Mouse (Mus musculus) T-helper 2 cell (primary cell): Measurements from ENCODE around the gene Smarcad1.
"Not testable (repeated sequence)": the region's sequence is repeated elsewhere in the genome, so short reads cannot be mapped to it uniquely, and the experiment has no call there.

Source experiments
- in situ Hi-C: fragments of 300-600 bp; cut with MboI, MseI; formaldehyde crosslinking; loops from one replicate; pipeline ENCODE4 v1.15.1; 2025; ENCODE audit warnings: high pct_unique_total_duplicates

The Smarcad1 gene

GRCm38 (mm10) chr6:65042491-65043171 lies at the start of gene Smarcad1:
Gene Smarcad1, plus strand, starts transcription at chr6:65042583.
- in situ Hi-C loops: loop anchor here (10.0 kb wide), 1 partner anchor 1472 kb away; no protein-coding TSS in a partner anchor

- in situ Hi-C loops: no loop called here
Measured at GRCm38 (mm10) chr6:64996824-64997421, 45.5 kb upstream of the Smarcad1 start.

GRCm38 (mm10) chr6:64997805-64998204 lies 44.6 kb upstream of the Smarcad1 start:
- in situ Hi-C loops: no loop called here

GRCm38 (mm10) chr6:65000757-65001156 lies 41.6 kb upstream of the Smarcad1 start:
- in situ Hi-C loops: not testable (repeated sequence)

GRCm38 (mm10) chr6:65002196-65002595 lies 40.2 kb upstream of the Smarcad1 start:
- in situ Hi-C loops: no loop called here

- in situ Hi-C loops: no loop called here
Measured at GRCm38 (mm10) chr6:65008836-65009235, 33.5 kb upstream of the Smarcad1 start.

- in situ Hi-C loops: no loop called here
Measured at GRCm38 (mm10) chr6:65011444-65011990, 30.9 kb upstream of the Smarcad1 start.

- in situ Hi-C loops: no loop called here
Measured at GRCm38 (mm10) chr6:65012142-65012541, 30.2 kb upstream of the Smarcad1 start.

DNA sequence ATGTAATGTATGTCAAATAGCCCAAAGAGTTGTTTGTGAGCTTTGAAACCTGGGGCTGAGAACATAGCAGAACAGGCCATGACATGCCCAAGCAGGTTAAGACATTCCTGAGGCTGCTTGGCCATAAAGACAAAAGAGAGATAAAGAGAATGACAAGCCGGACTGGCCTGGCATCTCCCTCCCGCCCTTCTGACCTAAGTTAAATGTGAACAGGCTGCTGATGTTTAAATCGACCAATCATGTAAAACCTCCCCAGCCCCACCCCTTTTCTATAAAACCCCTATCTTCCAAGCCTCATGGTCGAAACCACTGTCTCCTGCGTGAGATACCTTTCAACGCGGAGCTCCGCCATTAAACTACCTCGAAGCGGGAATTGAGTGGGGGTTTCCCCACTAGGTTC lies 24.8 kb upstream of the Smarcad1 start:
- in situ Hi-C loops: no loop called here

- in situ Hi-C loops: not testable (repeated sequence)
Measured at GRCm38 (mm10) chr6:65018966-65019365, 23.4 kb upstream of the Smarcad1 start.

DNA sequence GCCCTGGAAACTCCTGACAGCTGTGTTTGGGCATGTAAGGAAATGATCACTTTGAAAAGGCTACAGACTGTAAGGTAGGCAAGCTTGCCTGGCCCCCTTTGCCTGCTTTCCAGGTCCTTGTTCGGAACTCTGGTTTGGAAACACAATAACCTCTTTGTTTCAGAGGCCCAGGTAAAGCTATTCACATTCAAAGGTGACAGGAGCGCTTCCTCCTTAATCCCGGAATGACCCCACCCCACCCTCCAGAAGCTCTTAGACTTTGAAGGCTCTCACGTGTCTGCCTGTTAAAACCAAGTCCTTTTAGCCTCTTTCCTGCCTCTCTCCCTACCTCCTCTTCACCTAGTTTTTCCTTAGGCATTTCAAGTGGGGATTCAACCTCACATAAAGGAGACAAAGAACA lies 20.5 kb upstream of the Smarcad1 start:
- in situ Hi-C loops: no loop called here

- in situ Hi-C loops: no loop called here
Measured at GRCm38 (mm10) chr6:65023053-65023452, 19.3 kb upstream of the Smarcad1 start.

DNA sequence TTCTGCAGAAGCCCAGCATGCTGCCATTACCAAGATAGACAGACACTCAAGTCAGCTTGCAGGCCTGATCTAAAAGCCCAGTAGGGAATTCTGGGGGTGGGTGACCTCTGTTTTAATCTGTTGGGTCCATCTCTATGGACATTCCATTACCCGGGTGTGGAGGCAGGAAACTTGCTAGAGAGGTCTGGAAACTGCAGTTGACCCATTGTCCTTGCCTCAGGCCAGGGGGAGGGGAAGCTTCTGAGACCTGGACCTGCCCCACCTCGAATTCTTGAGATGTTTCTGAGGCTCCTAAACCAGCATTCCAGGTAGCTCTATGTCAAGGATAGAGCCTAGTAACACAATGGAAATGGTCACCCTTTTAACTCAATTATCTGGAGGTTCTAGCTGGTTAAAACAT lies 17.7 kb upstream of the Smarcad1 start:
- in situ Hi-C loops: no loop called here

GRCm38 (mm10) chr6:65025130-65025529 lies 17.3 kb upstream of the Smarcad1 start:
- in situ Hi-C loops: no loop called here

DNA sequence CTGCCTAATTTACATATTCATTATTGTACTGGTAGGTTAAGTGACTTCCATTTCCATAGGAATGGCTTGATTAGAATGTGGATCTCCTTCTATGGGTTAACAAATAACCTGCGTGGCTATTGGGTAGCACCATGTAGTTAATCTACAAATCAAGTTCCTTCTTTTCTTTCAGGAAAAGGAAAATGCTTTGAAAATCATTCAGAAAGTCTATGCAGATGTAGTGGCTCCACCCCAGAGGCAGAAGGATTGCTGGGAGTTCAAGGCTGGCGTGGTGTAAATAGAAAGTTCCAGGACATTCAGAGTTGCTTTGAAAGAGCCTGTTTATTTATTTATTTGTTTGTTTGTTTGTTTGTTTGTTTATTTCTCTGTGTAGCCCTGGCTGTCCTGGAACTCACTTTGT lies 7.7 kb upstream of the Smarcad1 start:
- in situ Hi-C loops: no loop called here

GRCm38 (mm10) chr6:65035469-65035868 lies 6.9 kb upstream of the Smarcad1 start:
- in situ Hi-C loops: no loop called here

- in situ Hi-C loops: loop anchor here (10.0 kb wide), 1 partner anchor 1473 kb away; no protein-coding TSS in a partner anchor
Measured at GRCm38 (mm10) chr6:65041932-65042331, 451 bp upstream of the Smarcad1 start.

DNA sequence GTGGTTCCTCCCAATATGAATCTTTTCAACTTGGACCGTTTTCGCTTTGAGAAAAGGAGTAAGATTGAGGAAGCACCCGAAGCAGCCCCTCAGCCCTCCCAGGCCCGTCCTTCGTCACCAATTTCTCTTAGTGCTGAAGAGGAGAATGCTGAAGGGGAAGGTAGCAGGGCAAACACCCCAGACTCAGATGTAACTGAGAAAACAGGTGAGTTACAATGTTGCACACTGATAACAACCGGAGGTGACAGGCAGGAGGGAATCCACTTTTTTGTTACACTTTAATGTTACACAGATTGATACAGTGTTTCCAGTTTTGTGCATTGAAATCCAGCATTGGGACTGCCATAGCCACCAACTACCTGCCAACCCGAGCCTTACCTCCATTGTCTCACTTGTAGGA lies 858 bp downstream of the Smarcad1 start:
- in situ Hi-C loops: loop anchor here (10.0 kb wide), 1 partner anchor 1472 kb away; no protein-coding TSS in a partner anchor

DNA sequence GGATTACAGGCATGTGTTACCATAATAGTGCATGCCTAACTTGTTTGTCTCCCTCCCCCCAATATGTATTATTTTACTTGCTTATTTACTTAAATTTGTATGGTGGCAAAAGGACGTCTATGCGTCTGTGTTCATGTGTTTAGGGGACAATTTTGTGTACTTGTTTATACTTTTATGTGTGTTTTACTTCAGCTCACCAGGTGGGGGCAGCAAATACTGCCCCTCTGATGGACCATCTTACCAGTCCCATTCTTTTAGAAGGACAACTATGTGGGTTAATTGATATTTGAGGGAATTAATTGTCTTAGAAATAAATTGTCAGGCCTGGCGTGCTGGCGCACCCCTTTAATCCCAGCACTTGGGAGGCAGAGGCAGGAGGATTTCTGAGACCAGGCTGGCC lies 6.7 kb downstream of the Smarcad1 start:
- in situ Hi-C loops: loop anchor here (10.0 kb wide), 1 partner anchor 1466 kb away; no protein-coding TSS in a partner anchor

DNA sequence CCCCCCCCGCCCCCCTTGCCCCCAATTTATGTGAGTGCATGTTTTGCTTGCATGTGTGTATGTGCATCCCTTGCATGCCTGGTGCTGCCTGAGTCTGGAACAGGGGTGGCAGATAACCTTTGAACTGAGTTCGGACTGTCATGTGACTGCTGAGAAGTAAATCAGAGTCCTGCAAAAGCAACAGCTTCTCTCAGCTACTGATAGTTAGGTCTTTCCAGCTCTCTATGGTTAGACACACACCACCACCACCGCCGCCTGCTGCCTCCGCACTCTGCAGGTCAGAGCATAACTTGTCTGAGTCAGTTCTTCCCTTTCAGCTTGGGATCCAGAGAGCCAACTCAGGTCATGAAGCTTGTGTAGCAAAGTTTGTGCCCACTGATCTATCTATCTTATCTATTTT lies 14.2 kb downstream of the Smarcad1 start:
- in situ Hi-C loops: no loop called here

GRCm38 (mm10) chr6:65057137-65057536 lies 14.8 kb downstream of the Smarcad1 start:
- in situ Hi-C loops: not testable (repeated sequence)

DNA sequence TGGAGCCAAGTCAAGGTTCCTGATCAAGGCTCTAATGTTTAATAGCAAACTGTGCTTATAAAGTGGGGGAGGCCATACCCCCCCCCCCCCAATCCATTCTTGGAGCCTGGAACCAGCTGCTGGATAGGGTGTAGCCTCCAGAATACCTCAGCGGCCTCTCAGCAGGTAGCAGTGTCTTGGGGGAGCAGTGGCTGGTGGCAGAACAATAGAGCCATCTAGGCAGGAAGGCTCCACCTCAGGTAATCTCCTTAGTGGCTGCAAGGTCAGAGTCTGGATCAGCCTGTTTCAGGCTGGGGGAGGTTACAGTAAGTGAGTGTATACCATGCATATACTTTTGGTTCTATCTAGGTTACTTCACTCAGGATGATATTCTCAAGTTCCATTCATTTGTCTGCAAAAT lies 18.7 kb downstream of the Smarcad1 start:
- in situ Hi-C loops: loop anchor here (5.0 kb wide), 1 partner anchor 46 kb away; no protein-coding TSS in a partner anchor

GRCm38 (mm10) chr6:65075201-65075600 lies 32.8 kb downstream of the Smarcad1 start:
- in situ Hi-C loops: no loop called here
